Mouse (Mus musculus) ES-E14 (cell line): ENCODE results near the gene Stk10. TPM values are rescaled to one million over a fixed set of nuclear protein-coding genes. Genes with fewer than 3 reads are reported as not detected.

ENCODE experiments used
- DNase-seq: peaks from one replicate; pipeline ENCODE4 v3.0.0-alpha.2; 2013; ENCODE audit warnings: low read depth, low spot score
- H3K27ac ChIP-seq: 2 replicates; pipeline ENCODE4 v1.5.1; 2012; ENCODE audit warnings: low read depth, mild to moderate bottlenecking, low read length, moderate library complexity, mixed read lengths; ENCODE audit not compliant: poor library complexity, insufficient read depth, severe bottlenecking
- H3K36me3 ChIP-seq: 2 replicates; pipeline ENCODE4 v1.6.1; 2012; ENCODE audit warnings: mild to moderate bottlenecking, low read length, moderate library complexity, mixed read lengths; ENCODE audit not compliant: control insufficient read depth, poor library complexity, insufficient read depth, severe bottlenecking
- H3K4me1 ChIP-seq, 2 experiments: fragments of 150-350 bp in 1 of 2; sonication (generic) in 1 of 2; 2 replicates each; pipeline ENCODE4 v1.6.1; 2012; ENCODE audit warnings: low read length in 2 of 2, mild to moderate bottlenecking in 1 of 2, mixed read lengths in 1 of 2; ENCODE audit not compliant: control insufficient read depth in 2 of 2, insufficient read depth in 2 of 2, poor library complexity in 1 of 2
- H3K4me3 ChIP-seq, 2 experiments: fragments of 150-350 bp in 1 of 2; sonication (generic) in 1 of 2; 2 replicates each; pipeline ENCODE4 v1.5.1; 2012; ENCODE audit warnings: low read length in 2 of 2, low read depth in 1 of 2, mild to moderate bottlenecking in 1 of 2, mixed read lengths in 1 of 2; ENCODE audit not compliant: insufficient read depth in 1 of 2, poor library complexity in 1 of 2, severe bottlenecking in 1 of 2
- H3K9ac ChIP-seq: 2 replicates; pipeline ENCODE4 v1.6.1; 2012; ENCODE audit warnings: low read depth, mild to moderate bottlenecking, low read length, mixed read lengths; ENCODE audit not compliant: poor library complexity, insufficient read depth, severe bottlenecking
- H3K9me3 ChIP-seq: fragments of 150-350 bp; sonication (generic); 2 replicates; pipeline ENCODE4 v1.6.1; 2012; ENCODE audit warnings: low read depth, mild to moderate bottlenecking, low read length; ENCODE audit not compliant: control insufficient read depth, insufficient read depth
- CHD2 ChIP-seq: IDR thresholded peaks from 2 replicates; pipeline ENCODE4 v1.6.1; 2014; ENCODE audit warnings: mild to moderate bottlenecking, low read depth, low read length, inconsistent platforms
- HCFC1 ChIP-seq: IDR thresholded peaks from 2 replicates; pipeline ENCODE4 v1.6.1; 2012; ENCODE audit warnings: low read length, inconsistent platforms, borderline replicate concordance; ENCODE audit not compliant: insufficient read depth
- MAFK ChIP-seq: IDR thresholded peaks from 2 replicates; pipeline ENCODE4 v1.6.1; 2014; ENCODE audit warnings: mild to moderate bottlenecking, low read depth, low read length, inconsistent platforms; ENCODE audit not compliant: insufficient read depth
- ZC3H11A ChIP-seq: IDR thresholded peaks from 2 replicates; pipeline ENCODE4 v1.6.1; 2012; ENCODE audit warnings: low read depth, mild to moderate bottlenecking, inconsistent platforms, low read length, borderline replicate concordance
- ZNF384 ChIP-seq: IDR thresholded peaks from 2 replicates; pipeline ENCODE4 v1.6.1; 2012; ENCODE audit warnings: low read depth, low read length, inconsistent platforms
- in situ Hi-C, 2 experiments: fragments of 600-800 bp; cut with MboI; formaldehyde crosslinking; loops; one replicate each; pipeline ENCODE4 v1.15.1; 2025; ENCODE audit warnings: low sequenced_read_pairs in 2 of 2, inconsistent platforms in 1 of 2; ENCODE audit not compliant: unreplicated experiment in 2 of 2
- total RNA-seq: library from RNA; depleted of rRNA; stranded (reverse); fragments of 300-350 nt; gene quantifications from 2 replicates; pipeline ENCODE4 v1.2.3, GENCODE M21; 2012

Gene Stk10
- total RNA-seq, 1 experiment = 9.8 TPM

GRCm38 (mm10) chr11:32580305-32580947 is 47.3 kb downstream of the Stk10 start:
- DNase-seq = peak; percentile 58

DNA sequence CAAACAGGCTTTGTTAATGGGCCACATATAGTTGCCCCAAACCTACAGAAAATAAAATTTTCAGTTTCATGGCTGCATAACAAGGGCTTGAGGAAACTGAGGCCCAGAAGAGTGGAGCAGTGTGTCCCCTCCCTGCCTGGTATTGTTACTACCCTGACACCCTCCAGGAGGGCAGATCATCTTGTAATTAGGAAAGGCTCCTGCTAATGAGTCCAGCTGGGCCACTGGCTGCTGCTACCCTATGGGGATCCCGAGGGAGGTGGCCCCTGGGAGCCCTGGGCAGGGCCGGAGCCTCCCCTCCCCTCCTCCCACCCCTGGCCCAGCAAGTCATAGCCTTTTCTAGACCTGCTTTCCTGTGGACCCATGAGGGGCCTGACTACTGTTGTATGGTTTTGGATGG is 47.9 kb downstream of the Stk10 start:
- in situ Hi-C loops = no loop called here
- H3K27ac ChIP-seq = no peak overlapping the region

More at GRCm38 (mm10) chr11:32580305-32580947, 47.3 kb downstream of the Stk10 start:
- Histone ChIP-seq H3K9me3 (no peaks in the 10 kb centered on the region), H3K9ac (0 out of 2 replicates have a peak overlapping the region, but pooled peaks have one; percentile 36), H3K36me3 (no peaks in the 10 kb centered on the region), H3K4me1 (peaks cover 0 to 6% of the 10 kb centered on the region in 2 experiments; a peak in 2 of 4 replicates), H3K4me3 (peak overlapping the region; percentile 20 to 64; a peak in 3 of 4 replicates), H3K27ac (no peak overlapping the region; the same call in 1 of the 2 replicates)
- in situ Hi-C loops = no loop called here
- TF ChIP-seq ZC3H11A = no peak
- peak; percentile 64; the same call in 1 of the 2 replicates for TF ChIP-seq MAFK
- TF ChIP-seq CHD2 = peak; percentile 70; the same call in 1 of the 2 replicates

GRCm38 (mm10) chr11:32582813-32583212 is 49.7 kb downstream of the Stk10 start:
- no peak overlapping the region for H3K27ac ChIP-seq
- H3K4me1 ChIP-seq = peaks cover 0 to 12% of the 10 kb centered on the region in 2 experiments; a peak in 2 of 4 replicates
- in situ Hi-C loops = no loop called here
- no peaks in the 10 kb centered on the region for H3K9me3 ChIP-seq
- no peaks in the 10 kb centered on the region for H3K36me3 ChIP-seq
- no peak overlapping the region for H3K9ac ChIP-seq
- H3K4me3 ChIP-seq = no peak overlapping the region
- no peak for DNase-seq
- TF ChIP-seq MAFK = no peak
- no peak for TF ChIP-seq ZNF384
- no peak for TF ChIP-seq ZC3H11A
- TF ChIP-seq CHD2 = no peak
- TF ChIP-seq HCFC1 = no peak

More for the DNA sequence above, 47.9 kb downstream of the Stk10 start:
- Histone ChIP-seq H3K4me3 (peak overlapping the region; percentile 20 to 64; a peak in 3 of 4 replicates), H3K9me3 (no peaks in the 10 kb centered on the region), H3K4me1 (peaks cover 0 to 6% of the 10 kb centered on the region in 2 experiments; a peak in 2 of 4 replicates), H3K9ac (peak overlapping the region; percentile 54; the same call in 1 of the 2 replicates), H3K36me3 (no peaks in the 10 kb centered on the region)
- DNase-seq = no peak
- TF ChIP-seq MAFK (no peak), ZC3H11A (no peak), CHD2 (no peak), HCFC1 (no peak), ZNF384 (no peak)

- Histone ChIP-seq H3K4me3 (no peak overlapping the region), H3K9ac (no peak overlapping the region), H3K27ac (no peak overlapping the region), H3K4me1 (peaks cover 0 to 16% of the 10 kb centered on the region in 2 experiments; a peak in 2 of 4 replicates), H3K36me3 (no peaks in the 10 kb centered on the region), H3K9me3 (no peaks in the 10 kb centered on the region)
- in situ Hi-C loops = no loop called here
- no peak for DNase-seq
- TF ChIP-seq CHD2 = no peak
- no peak for TF ChIP-seq HCFC1
- TF ChIP-seq ZNF384 = no peak
- no peak for TF ChIP-seq ZC3H11A
- TF ChIP-seq MAFK = no peak
These were observed 52.9 kb downstream of the Stk10 start for GRCm38 (mm10) chr11:32585996-32586395.
